Mouse (Mus musculus) intestine, postnatal 0 days (tissue): ENCODE measurements around the gene Hsd17b6. TPM values are rescaled to one million over a fixed set of nuclear protein-coding genes. Genes with fewer than 3 reads are reported as not detected.

Experiments used
- ATAC-seq: fragments of 200-750 bp; cut with Nextera tagmentation; 2 replicates; pipeline ENCODE4 v1.8.0; 2017; ENCODE audit warnings: mild to moderate bottlenecking, moderate TSS enrichment, moderate library complexity
- H3K27ac ChIP-seq: fragments of 300-500 bp; sonication (generic); 2 replicates; pipeline ENCODE4 v1.5.1; 2014; ENCODE audit warnings: mild to moderate bottlenecking, low read depth, low read length, moderate library complexity
- H3K27me3 ChIP-seq: fragments of 300-500 bp; sonication (generic); replicated peaks from 2 replicates; pipeline ENCODE4 v1.6.1; 2014; ENCODE audit warnings: low read length, mixed read lengths; ENCODE audit not compliant: control insufficient read depth, insufficient read depth
- H3K36me3 ChIP-seq: fragments of 300-500 bp; sonication (generic); 2 replicates; pipeline ENCODE4 v1.6.1; 2014; ENCODE audit warnings: mild to moderate bottlenecking, moderate library complexity; ENCODE audit not compliant: control insufficient read depth, insufficient read depth
- H3K4me1 ChIP-seq: fragments of 300-500 bp; sonication (generic); replicated peaks from 2 replicates; pipeline ENCODE4 v1.6.1; 2014; ENCODE audit warnings: antibody characterized with exemption, low read length, mixed read lengths; ENCODE audit not compliant: control insufficient read depth, insufficient read depth
- H3K4me2 ChIP-seq: fragments of 300-500 bp; sonication (generic); replicated peaks from 2 replicates; pipeline ENCODE4 v1.6.1; 2014; ENCODE audit warnings: low read depth, mild to moderate bottlenecking, moderate library complexity
- H3K4me3 ChIP-seq: fragments of 300-500 bp; sonication (generic); 2 replicates; pipeline ENCODE4 v1.5.1; 2014; ENCODE audit warnings: low read depth, low read length
- H3K9ac ChIP-seq: fragments of 300-500 bp; sonication (generic); 2 replicates; pipeline ENCODE4 v1.6.1; 2014; ENCODE audit warnings: mild to moderate bottlenecking, low read depth, low read length
- H3K9me3 ChIP-seq: fragments of 300-500 bp; sonication (generic); 2 replicates; pipeline ENCODE4 v1.6.1; 2016; ENCODE audit warnings: mixed run types; ENCODE audit not compliant: control insufficient read depth
- CTCF ChIP-seq: sonication (generic); IDR thresholded peaks from 2 replicates; pipeline ENCODE4 v1.5.1; 2016; ENCODE audit warnings: low read depth, mild to moderate bottlenecking, control low read depth, antibody characterized with exemption, moderate library complexity
- WGBS: fragments of 180-500 bp; shearing (Covaris S2); extraction: QIAGEN DNeasy Blood & Tissue Kit; methylation state at CpG from one replicate; pipeline ENCODE4 v1.1.7; 2014; 5-methylcytosine and 5-hydroxymethylcytosine counted together
- polyA plus RNA-seq: library from polyadenylated mRNA; unstranded; fragments of >200 nt; fragmentation: Nextera tagmentation; extraction: Ambion mirVana; gene quantifications from 2 replicates; pipeline ENCODE4 v1.2.1, GENCODE M21; 2015

The Hsd17b6 gene
- polyA plus RNA-seq, 1 experiment from 2014 or later, result 0.74 TPM

- H3K4me2 ChIP-seq, result peak within 1 kb of the TSS; percentile 68
- ATAC-seq, result peak; percentile 93
- no peak within 1 kb of the TSS for H3K9ac ChIP-seq
- no peak within 1 kb of the TSS; the same call in 1 of the 2 replicates for H3K27ac ChIP-seq
- H3K27me3 ChIP-seq, result no peaks in the 10 kb centered on the region
- H3K9me3 ChIP-seq, result no peaks in the 10 kb centered on the region
- H3K4me1 ChIP-seq, result no peaks in the 10 kb centered on the region
- WGBS, result 2% methylated on average over 31 of the region's 31 CpGs
- H3K4me3 ChIP-seq, result peak within 1 kb of the TSS; percentile 53
- H3K36me3 ChIP-seq, result no peaks in the 10 kb centered on the region; the same call in 1 of the 2 replicates
- TF ChIP-seq CTCF, result no peak
These were observed 7.9 kb upstream of the Hsd17b6 start, which contains the start of gene Prim1 for GRCm38 (mm10) chr10:128015068-128015934. Gene Prim1, plus strand, starts transcription at chr10:128015168.

- no peaks in the 10 kb centered on the region for H3K9me3 ChIP-seq
- no peak overlapping the region for H3K4me2 ChIP-seq
- ATAC-seq, result no peak
- no peaks in the 10 kb centered on the region for H3K4me1 ChIP-seq
- H3K4me3 ChIP-seq, result no peak overlapping the region
- H3K9ac ChIP-seq, result no peak overlapping the region
- H3K27me3 ChIP-seq, result no peaks in the 10 kb centered on the region
- TF ChIP-seq CTCF, result no peak
- H3K27ac ChIP-seq, result no peak overlapping the region
- WGBS, result 84% methylated on average over 5 of the region's 5 CpGs
- H3K36me3 ChIP-seq, result no peaks in the 10 kb centered on the region
These were observed 2.3 kb upstream of the Hsd17b6 start for GRCm38 (mm10) chr10:128009735-128010134.

GRCm38 (mm10) chr10:128008207-128008889, 937 bp upstream of the Hsd17b6 start:
- H3K27ac ChIP-seq, result no peak overlapping the region
- no peak overlapping the region for H3K4me2 ChIP-seq
- no peak for ATAC-seq
- no peaks in the 10 kb centered on the region for H3K4me1 ChIP-seq
- H3K36me3 ChIP-seq, result no peaks in the 10 kb centered on the region
- H3K4me3 ChIP-seq, result no peak overlapping the region
- TF ChIP-seq CTCF, result peak; percentile 80
- no peaks in the 10 kb centered on the region for H3K9me3 ChIP-seq
- H3K9ac ChIP-seq, result no peak overlapping the region
- WGBS, result 6% methylated on average over 4 of the region's 4 CpGs
- no peaks in the 10 kb centered on the region for H3K27me3 ChIP-seq

GRCm38 (mm10) chr10:128005479-128005878, 1.9 kb downstream of the Hsd17b6 start:
- Histone ChIP-seq H3K36me3 (no peaks in the 10 kb centered on the region), H3K4me3 (no peak overlapping the region), H3K27ac (peak overlapping the region; percentile 80), H3K4me1 (no peaks in the 10 kb centered on the region), H3K27me3 (no peaks in the 10 kb centered on the region), H3K4me2 (no peak overlapping the region), H3K9ac (no peak overlapping the region), H3K9me3 (no peaks in the 10 kb centered on the region)
- 53% methylated on average over 8 of the region's 8 CpGs for WGBS
- no peak for TF ChIP-seq CTCF
- peak; percentile 86 for ATAC-seq

GRCm38 (mm10) chr10:128004918-128005317, 2.5 kb downstream of the Hsd17b6 start:
- 0 out of 2 replicates have a peak, but pooled peaks cover 3% of the 10 kb centered on the region for H3K4me1 ChIP-seq
- peak overlapping the region; percentile 79 for H3K27ac ChIP-seq
- no peaks in the 10 kb centered on the region for H3K36me3 ChIP-seq
- no peak overlapping the region for H3K4me3 ChIP-seq
- no peak overlapping the region for H3K4me2 ChIP-seq
- no peak overlapping the region for H3K9ac ChIP-seq
- H3K9me3 ChIP-seq, result no peaks in the 10 kb centered on the region
- 41% methylated on average over 10 of the region's 10 CpGs for WGBS
- no peaks in the 10 kb centered on the region for H3K27me3 ChIP-seq
- no peak for TF ChIP-seq CTCF
- ATAC-seq, result no peak

GRCm38 (mm10) chr10:128003281-128003801, 4.1 kb downstream of the Hsd17b6 start:
- no peaks in the 10 kb centered on the region for H3K9me3 ChIP-seq
- no peak overlapping the region for H3K4me2 ChIP-seq
- 0 out of 2 replicates have a peak, but pooled peaks cover 3% of the 10 kb centered on the region for H3K4me1 ChIP-seq
- no peak overlapping the region for H3K9ac ChIP-seq
- H3K36me3 ChIP-seq, result no peaks in the 10 kb centered on the region
- H3K27me3 ChIP-seq, result no peaks in the 10 kb centered on the region
- 39% methylated on average over 3 of the region's 3 CpGs for WGBS
- TF ChIP-seq CTCF, result no peak
- peak overlapping the region; percentile 71 for H3K27ac ChIP-seq
- H3K4me3 ChIP-seq, result no peak overlapping the region
- ATAC-seq, result no peak
